In the genomic region with DNA sequence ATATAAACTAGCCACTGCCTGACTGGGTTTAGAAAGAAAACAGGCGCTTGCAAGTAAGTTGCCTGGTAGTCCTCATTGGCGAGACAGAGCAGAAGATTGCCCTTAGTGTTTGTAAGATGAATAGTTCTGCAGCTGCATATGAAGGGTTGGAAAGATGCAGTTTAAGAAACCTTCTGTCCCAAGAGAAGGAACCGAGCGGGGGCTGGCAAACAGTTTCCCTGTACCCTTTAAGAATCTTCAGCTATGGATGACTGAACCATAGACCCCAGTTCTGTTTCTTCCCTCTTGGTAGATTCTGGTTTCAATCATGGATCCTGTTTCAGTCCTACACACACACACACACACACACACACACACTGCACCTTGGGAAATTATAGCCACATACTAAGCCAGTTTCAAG, we compare ENCODE assay signal across 8 mouse cellular contexts.
DNase-seq lines count a peak whose midpoint lies in the region; ATAC-seq lines count a peak whose summit lies in the region.

No protein-coding gene starts in this region.

- no peaks in the 10 kb centered on the region for H3K9me3 ChIP-seq in lung, embryonic 15.5 days
- H3K9me3 ChIP-seq in forebrain, embryonic 14.5 days (replicated peaks; ENCODE audit: control insufficient read depth, low read length) = no peaks in the 10 kb centered on the region
- no peaks in the 10 kb centered on the region for H3K9me3 ChIP-seq in liver, embryonic 11.5 days (ENCODE audit: control insufficient read depth, low read length)
- no peaks in the 10 kb centered on the region for H3K9me3 ChIP-seq in stomach, embryonic 15.5 days

- H3K4me2 ChIP-seq in lung, embryonic 15.5 days = peak overlapping the region; percentile 56
- peak overlapping the region; percentile 93 for H3K4me2 ChIP-seq in forebrain, embryonic 14.5 days (ENCODE audit: low read length)
- H3K4me2 ChIP-seq in liver, embryonic 11.5 days = peak overlapping the region; percentile 63
- H3K4me2 ChIP-seq in stomach, embryonic 15.5 days = peak overlapping the region; percentile 77

- H3K9ac ChIP-seq in lung, embryonic 15.5 days = peak overlapping the region; percentile 69
- H3K9ac ChIP-seq in forebrain, embryonic 14.5 days (ENCODE audit: low read length) = peak overlapping the region; percentile 76
- peak overlapping the region; percentile 71 for H3K9ac ChIP-seq in liver, embryonic 11.5 days (ENCODE audit: low read depth, low read length)
- peak overlapping the region; percentile 68; the same call in 1 of the 2 replicates for H3K9ac ChIP-seq in stomach, embryonic 15.5 days

- peak overlapping the region; percentile 57 for H3K4me3 ChIP-seq in lung, embryonic 15.5 days
- H3K4me3 ChIP-seq in forebrain, embryonic 14.5 days (ENCODE audit: low read depth, low read length) = peak overlapping the region; percentile 77
- peak overlapping the region; percentile 67 for H3K4me3 ChIP-seq in liver, embryonic 11.5 days (ENCODE audit: low read depth, low read length)
- H3K4me3 ChIP-seq in stomach, embryonic 15.5 days (replicated peaks) = peak overlapping the region; percentile 73

- WGBS in lung, embryonic 15.5 days = 19% methylated on average over 4 of the region's 4 CpGs
- 27% methylated on average over 4 of the region's 4 CpGs for WGBS in forebrain, embryonic 14.5 days
- WGBS in liver, embryonic 11.5 days = 26% methylated on average over 4 of the region's 4 CpGs
- 14% methylated on average over 4 of the region's 4 CpGs for WGBS in stomach, embryonic 15.5 days

- no peaks in the 10 kb centered on the region for H3K27me3 ChIP-seq in lung, embryonic 15.5 days
- no peaks in the 10 kb centered on the region for H3K27me3 ChIP-seq in forebrain, embryonic 14.5 days (replicated peaks; ENCODE audit: control insufficient read depth, insufficient read depth, low read length)
- peaks cover 15% of the 10 kb centered on the region for H3K27me3 ChIP-seq in liver, embryonic 11.5 days (replicated peaks; ENCODE audit: control insufficient read depth, insufficient read depth, low read length)
- H3K27me3 ChIP-seq in stomach, embryonic 15.5 days (replicated peaks) = no peaks in the 10 kb centered on the region

- peak overlapping the region; percentile 98; the same call in 1 of the 2 replicates for H3K27ac ChIP-seq in lung, embryonic 15.5 days
- H3K27ac ChIP-seq in forebrain, embryonic 14.5 days (ENCODE audit: low read depth, low read length) = no peak overlapping the region
- H3K27ac ChIP-seq in liver, embryonic 11.5 days (ENCODE audit: low read depth, low read length) = no peak overlapping the region; the same call in 1 of the 2 replicates
- H3K27ac ChIP-seq in stomach, embryonic 15.5 days = peak overlapping the region; percentile 3; the same call in 1 of the 2 replicates

- no peak for DNase-seq in lung, postnatal 4 days
- DNase-seq in forebrain, embryonic 14.5 days (ENCODE audit: low spot score) = no peak
- DNase-seq in liver, embryonic 11.5 days (ENCODE audit: low spot score) = no peak
- no peak for DNase-seq in thymus, postnatal 36 days
- no peak for DNase-seq in layer of hippocampus, adult 9-11 months
- DNase-seq in urinary bladder, adult 2 months (ENCODE audit: low spot score) = no peak

- no peaks in the 10 kb centered on the region for H3K36me3 ChIP-seq in lung, embryonic 15.5 days
- no peaks in the 10 kb centered on the region for H3K36me3 ChIP-seq in forebrain, embryonic 14.5 days (ENCODE audit: control insufficient read depth, insufficient read depth, low read length)
- H3K36me3 ChIP-seq in liver, embryonic 11.5 days (ENCODE audit: control insufficient read depth, insufficient read depth, low read length) = no peaks in the 10 kb centered on the region; the same call in 1 of the 2 replicates
- H3K36me3 ChIP-seq in stomach, embryonic 15.5 days = no peaks in the 10 kb centered on the region

- no peak for ATAC-seq in lung, embryonic 15.5 days (ENCODE audit: borderline replicate concordance, extremely low read depth, low FRiP score, low TSS enrichment)
- no peak for ATAC-seq in forebrain, embryonic 14.5 days
- no peak for ATAC-seq in liver, embryonic 11.5 days (replicated peaks; ENCODE audit: low FRiP score)
- ATAC-seq in stomach, embryonic 15.5 days (ENCODE audit: insufficient read depth, low FRiP score, low read depth) = no peak

- peaks cover 20% of the 10 kb centered on the region for H3K4me1 ChIP-seq in lung, embryonic 15.5 days
- peaks cover 10% of the 10 kb centered on the region for H3K4me1 ChIP-seq in forebrain, embryonic 14.5 days (ENCODE audit: control insufficient read depth, insufficient read depth, low read length)
- H3K4me1 ChIP-seq in liver, embryonic 11.5 days (replicated peaks; ENCODE audit: control insufficient read depth, insufficient read depth, low read length) = peaks cover 3% of the 10 kb centered on the region; the same call in 1 of the 2 replicates
- H3K4me1 ChIP-seq in stomach, embryonic 15.5 days = 0 out of 2 replicates have a peak, but pooled peaks cover 3% of the 10 kb centered on the region

Comparison
In these comparisons a context has a peak if more than half of its experiments do, and no peak if none do; other contexts are left out.
1. H3K27ac ChIP-seq: peak in lung, embryonic 15.5 days (single experiment) and stomach, embryonic 15.5 days (single experiment); none in forebrain, embryonic 14.5 days (single experiment) and liver, embryonic 11.5 days (single experiment).
2. Peak in every context shown above with its lines, with median percentiles within 50 percentile points of each other: H3K4me2 ChIP-seq, H3K4me3 ChIP-seq and H3K9ac ChIP-seq.